Mouse (Mus musculus): ENCODE data around the gene Senp2.

DNA sequence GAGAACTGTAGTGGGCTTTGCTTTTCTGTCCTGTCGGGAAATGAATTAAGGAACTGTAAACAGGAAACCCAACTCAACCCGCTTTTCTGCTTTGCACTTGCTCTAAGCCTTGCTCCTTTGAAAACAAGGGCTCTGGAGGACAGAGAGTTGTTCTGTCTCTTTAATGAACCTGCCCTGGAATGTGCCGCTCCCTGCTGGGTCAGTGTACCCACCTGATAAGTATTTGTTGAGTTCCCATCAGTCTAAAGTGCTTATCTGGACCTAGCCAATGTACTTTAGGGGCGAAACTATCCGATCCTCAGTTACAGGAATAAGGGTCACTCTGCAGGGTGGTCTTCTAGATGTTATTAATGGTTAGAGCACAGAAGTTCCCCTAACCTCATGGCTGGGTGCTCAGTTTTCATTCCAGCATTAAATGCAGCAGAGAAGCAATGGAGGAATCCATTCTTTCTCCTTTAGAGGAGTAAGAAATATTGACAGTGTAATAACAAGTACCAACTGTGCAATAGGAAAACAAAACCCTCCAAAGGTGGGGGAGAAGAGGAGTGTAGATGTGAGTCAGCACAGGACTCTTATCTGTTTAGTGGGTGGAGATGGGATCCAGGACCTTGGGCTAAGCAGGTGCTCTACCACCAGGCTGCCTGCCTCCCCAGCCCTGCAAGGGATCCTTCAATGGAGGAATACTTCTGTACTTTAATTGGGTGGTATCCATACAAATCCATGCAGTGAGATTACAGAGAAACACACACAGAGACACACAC is 12.2 kb upstream of the Senp2 start:
- no peak for TF ChIP-seq POLR2A (IDR thresholded peaks at IDR 0.05; ENCODE audit: insufficient read depth, low read depth, low read length)
- no peak for TF ChIP-seq CTCF (IDR thresholded peaks at IDR 0.05)

Measured in heart, adult 2 months (tissue).